Mouse (Mus musculus): ENCODE data around the gene Grik3. TPM values are rescaled to one million over a fixed set of nuclear protein-coding genes. Genes with fewer than 3 reads are reported as not detected.
"Not testable (repeated sequence)": the region's sequence is repeated elsewhere in the genome, so short reads cannot be mapped to it uniquely, and the experiment has no call there.

Grik3 gene
- total RNA-seq, 2 experiments from 2014 or later: 47.3 to 51.5 TPM

- no peak for DNase-seq (ENCODE audit: low spot score in 2 of 2)
- intact Hi-C loops (cut with DNase I): no loop called here
These were observed 83.6 kb downstream of the Grik3 start for GRCm38 (mm10) chr4:125573951-125574675.

- DNase-seq (ENCODE audit: low spot score in 2 of 2): no peak
- intact Hi-C loops (cut with DNase I): no loop called here
These were observed 89.8 kb downstream of the Grik3 start for GRCm38 (mm10) chr4:125580336-125580735.

DNA sequence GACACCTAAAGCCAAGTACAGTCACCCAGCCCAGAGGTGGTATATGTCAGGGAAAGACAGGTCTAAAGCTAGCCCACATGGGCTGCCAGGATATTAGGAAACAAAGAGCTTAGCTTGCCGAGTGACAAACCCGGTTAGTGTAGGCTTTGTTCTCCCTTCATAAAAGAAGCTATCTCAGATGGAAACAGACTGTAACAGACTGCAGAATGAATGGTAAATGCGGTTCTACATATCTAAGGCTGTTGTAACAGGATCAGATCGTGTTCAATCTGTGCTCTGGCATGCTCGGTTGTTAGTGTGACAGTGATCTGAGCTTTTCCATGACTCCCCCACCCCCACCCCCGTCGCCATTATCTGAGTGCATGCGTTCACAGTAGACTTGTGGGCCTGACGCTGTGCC lies 92.8 kb downstream of the Grik3 start:
- intact Hi-C loops (cut with DNase I): no loop called here
- DNase-seq (ENCODE audit: low spot score in 2 of 2): no peak

- DNase-seq (ENCODE audit: low spot score in 2 of 2): no peak
- intact Hi-C loops (cut with DNase I): no loop called here
These were observed 93.4 kb downstream of the Grik3 start for GRCm38 (mm10) chr4:125583935-125584334.

GRCm38 (mm10) chr4:125584676-125585075 lies 94.2 kb downstream of the Grik3 start:
- intact Hi-C loops (cut with DNase I): no loop called here
- no peak for DNase-seq (ENCODE audit: low spot score in 2 of 2)

DNA sequence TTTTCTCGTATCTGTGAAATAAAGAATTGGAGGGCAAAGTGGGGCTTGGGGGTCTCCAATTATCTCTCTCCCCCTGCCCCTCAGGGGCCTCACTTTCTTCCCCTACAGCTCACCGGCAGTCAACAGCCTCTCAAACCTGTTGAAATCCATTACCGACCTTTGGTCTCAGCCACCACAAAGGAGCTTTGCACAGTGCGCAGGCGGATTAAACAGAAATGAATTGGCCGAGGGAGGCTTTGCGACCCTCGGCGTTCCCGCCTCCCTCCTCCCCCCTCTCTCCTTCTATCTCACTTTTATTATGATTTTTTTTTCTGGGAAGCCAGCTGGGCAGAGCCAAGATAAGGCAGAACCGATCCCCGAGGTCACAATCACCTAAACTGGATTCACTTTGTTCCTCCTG lies 97.1 kb downstream of the Grik3 start:
- intact Hi-C loops (cut with DNase I): no loop called here
- no peak for DNase-seq (ENCODE audit: low spot score in 2 of 2)

GRCm38 (mm10) chr4:125590241-125590919 lies 99.9 kb downstream of the Grik3 start:
- no peak for DNase-seq (ENCODE audit: low spot score in 2 of 2)
- intact Hi-C loops (cut with DNase I): no loop called here

- intact Hi-C loops (cut with DNase I): no loop called here
- DNase-seq (ENCODE audit: low spot score in 2 of 2): no peak
These were observed 102.2 kb downstream of the Grik3 start for GRCm38 (mm10) chr4:125592663-125593062.

DNA sequence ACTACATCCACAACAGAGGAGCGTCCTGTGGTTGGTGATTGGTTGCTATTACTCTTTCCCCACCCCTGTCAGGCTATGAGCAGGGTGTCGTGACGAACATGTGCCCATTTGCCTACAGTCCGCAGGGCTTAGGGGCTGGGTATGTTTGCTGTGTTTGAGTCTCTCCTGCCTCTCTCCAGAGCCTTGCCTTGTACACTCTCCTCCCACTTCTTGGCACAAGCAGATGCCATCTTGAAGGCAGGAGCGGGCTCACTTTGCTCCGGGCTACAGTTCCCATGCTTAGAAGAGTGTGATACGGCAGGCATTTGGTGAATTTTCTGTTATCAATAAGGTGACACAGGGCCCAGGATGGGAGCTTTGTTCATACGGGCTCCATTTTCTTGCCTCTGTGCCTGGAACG lies 104.5 kb downstream of the Grik3 start:
- intact Hi-C loops (cut with DNase I): no loop called here
- DNase-seq (ENCODE audit: low spot score in 2 of 2): no peak

DNA sequence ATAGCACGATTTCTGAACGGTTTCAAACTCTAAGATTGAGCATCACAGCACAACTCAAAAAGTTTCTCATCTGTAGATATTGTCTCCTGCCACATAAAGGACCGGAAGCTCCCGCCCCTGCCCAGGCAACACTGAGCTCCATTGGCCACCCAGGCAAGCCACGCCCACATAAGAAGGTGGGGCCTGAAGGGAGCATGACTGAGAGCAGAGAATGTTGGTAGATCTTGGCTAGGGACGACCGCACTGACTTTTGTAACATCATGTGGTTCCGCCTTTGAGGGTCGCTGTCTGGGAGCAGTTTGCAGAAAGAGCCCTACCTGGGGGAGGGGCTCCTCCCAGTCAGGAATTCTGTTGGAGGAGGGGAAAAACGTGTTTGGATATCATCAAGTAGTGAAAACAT lies 108.2 kb downstream of the Grik3 start:
- intact Hi-C loops (cut with DNase I): no loop called here
- DNase-seq (ENCODE audit: low spot score in 2 of 2): no peak

DNA sequence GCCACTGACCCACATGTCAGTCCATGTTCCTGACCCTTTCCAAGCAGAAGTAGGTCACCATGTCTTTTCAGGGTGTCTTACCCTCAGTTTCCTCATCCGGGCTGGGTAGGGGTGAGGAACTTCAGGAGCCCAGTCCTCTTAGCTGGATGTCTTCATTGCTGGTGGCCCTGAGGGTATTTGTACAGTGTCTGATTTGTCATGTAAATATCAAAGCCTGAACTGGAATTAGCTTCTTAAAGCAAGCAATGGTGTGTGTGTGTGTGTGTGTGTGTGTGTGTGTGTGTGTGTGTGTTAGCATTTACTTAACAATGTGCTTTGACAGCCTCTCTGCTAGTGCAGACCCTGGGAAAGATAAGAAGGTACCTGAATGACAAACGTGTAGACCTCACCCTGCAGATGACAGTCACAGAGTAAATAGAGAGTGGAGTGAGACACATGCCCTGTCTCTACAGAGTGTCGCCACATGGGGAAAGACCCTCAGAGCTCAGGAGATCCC lies 109.1 kb downstream of the Grik3 start:
- intact Hi-C loops (cut with DNase I): no loop called here
- no peak for DNase-seq (ENCODE audit: low spot score in 2 of 2)

GRCm38 (mm10) chr4:125600642-125601041 lies 110.1 kb downstream of the Grik3 start:
- intact Hi-C loops (cut with DNase I): no loop called here
- DNase-seq (ENCODE audit: low spot score in 2 of 2): no peak

- DNase-seq (ENCODE audit: low spot score in 2 of 2): no peak
- intact Hi-C loops (cut with DNase I): no loop called here
These were observed 110.8 kb downstream of the Grik3 start for GRCm38 (mm10) chr4:125601301-125601700.

GRCm38 (mm10) chr4:125604494-125604893 lies 114.0 kb downstream of the Grik3 start:
- intact Hi-C loops (cut with DNase I): no loop called here
- no peak for DNase-seq (ENCODE audit: low spot score in 2 of 2)

DNA sequence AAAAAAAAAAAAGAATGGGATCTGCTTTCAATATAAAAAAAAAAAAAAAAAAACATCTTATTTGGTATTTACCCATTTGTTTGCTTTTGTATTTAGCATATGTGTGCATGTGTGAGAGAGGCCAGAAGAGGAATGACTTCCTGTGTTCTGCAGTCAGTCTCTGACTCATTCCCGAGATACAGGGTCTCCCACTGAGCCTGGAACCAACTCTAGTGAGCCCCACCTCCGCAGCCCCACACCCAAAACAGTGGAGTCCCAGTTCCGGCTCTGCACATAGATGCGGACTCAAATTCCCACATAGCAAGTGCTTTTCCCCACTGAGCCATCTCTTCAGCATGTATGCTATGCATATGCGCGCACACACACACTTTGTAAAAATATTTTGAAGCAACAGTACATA lies 115.6 kb downstream of the Grik3 start:
- DNase-seq (ENCODE audit: low spot score in 2 of 2): no peak
- intact Hi-C loops (cut with DNase I): no loop called here

DNA sequence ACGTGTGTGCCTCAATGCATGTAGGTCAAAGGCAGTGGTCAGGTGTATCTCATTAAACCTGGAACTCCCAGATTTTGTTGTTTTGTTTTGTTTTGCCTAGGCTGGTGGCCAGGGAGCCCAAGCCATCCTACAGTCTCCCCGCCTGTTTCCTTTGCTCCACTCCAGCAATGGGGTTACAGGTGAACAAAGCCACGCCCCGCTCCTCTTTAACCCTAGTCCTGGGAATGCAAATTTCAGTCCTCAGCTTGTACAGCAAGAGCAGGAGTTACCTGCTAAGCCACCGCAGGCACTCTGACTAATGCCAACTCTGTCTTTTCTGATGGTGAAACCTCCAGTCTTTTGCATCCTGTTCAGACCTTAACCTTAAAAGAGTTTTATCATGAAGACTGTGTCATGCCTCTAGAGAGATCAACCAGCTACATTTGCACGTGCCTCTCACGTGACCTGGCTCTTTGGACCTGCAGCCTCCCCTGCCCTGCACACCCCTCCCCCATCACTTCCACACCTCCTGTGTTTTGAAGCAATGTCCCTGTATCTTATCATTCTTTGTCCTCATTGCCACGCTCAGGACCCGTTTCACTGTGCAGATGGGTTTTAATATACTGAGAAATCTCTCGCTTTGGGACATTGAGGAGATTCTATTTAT lies 117.0 kb downstream of the Grik3 start:
- intact Hi-C loops (cut with DNase I): no loop called here

GRCm38 (mm10) chr4:125608896-125609295 lies 118.4 kb downstream of the Grik3 start:
- DNase-seq (ENCODE audit: low spot score in 2 of 2); intact Hi-C loops (cut with DNase I): not testable (repeated sequence)

More for the DNA sequence above, 117.0 kb downstream of the Grik3 start:
- no peak for DNase-seq (ENCODE audit: low spot score in 2 of 2)

GRCm38 (mm10) chr4:125609320-125610306 lies 119.1 kb downstream of the Grik3 start:
- no peak for DNase-seq (ENCODE audit: low spot score in 2 of 2)
- intact Hi-C loops (cut with DNase I): no loop called here

DNA sequence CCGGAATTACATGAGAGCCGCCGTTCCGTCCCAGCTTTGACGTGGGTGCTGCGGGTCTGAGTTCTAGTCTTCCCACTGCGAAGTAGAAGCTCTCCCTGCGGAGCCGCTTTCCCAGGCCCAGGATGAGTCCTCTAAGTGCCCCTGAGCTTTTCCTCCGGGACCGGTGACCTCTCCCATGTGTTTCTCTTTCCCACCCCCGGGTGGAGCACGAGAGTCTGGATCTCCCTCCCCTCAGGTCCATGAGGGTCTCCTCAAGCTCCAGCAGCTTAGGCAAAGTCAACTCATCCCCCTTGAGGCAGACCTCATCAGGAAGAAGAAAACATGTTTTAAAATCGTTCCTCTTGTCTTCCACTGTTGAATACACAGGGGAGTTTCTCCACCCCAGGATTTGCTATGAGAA lies 127.4 kb downstream of the Grik3 start:
- DNase-seq (ENCODE audit: low spot score in 2 of 2): no peak
- intact Hi-C loops (cut with DNase I): no loop called here

Data from left cerebral cortex, postnatal 14 days (tissue).